Mouse (Mus musculus) left cerebral cortex, adult 2 months (tissue): ENCODE measurements around the gene Dnase1l3. TPM values are rescaled to one million over a fixed set of nuclear protein-coding genes. Genes with fewer than 3 reads are reported as not detected.

Experiments used
- DNase-seq, 2 experiments: peaks; one replicate each; pipeline ENCODE4 v3.0.0; 2021 to 2022; ENCODE audit warnings: low spot score in 2 of 2, mixed read lengths in 1 of 2; ENCODE audit errors: extremely low spot score in 1 of 2
- H3K27ac ChIP-seq: fragments of 200-600 bp; 2 replicates; pipeline ENCODE4 v1.8.1; 2022
- H3K4me3 ChIP-seq: fragments of 200-600 bp; 2 replicates; pipeline ENCODE4 v1.8.1; 2022
- CTCF ChIP-seq: fragments of 200-600 bp; IDR thresholded peaks from 2 replicates; pipeline ENCODE4 v1.8.1; 2022; ENCODE audit warnings: antibody characterized with exemption, mild to moderate bottlenecking, moderate library complexity
- intact Hi-C: fragments of 180-260 bp; cut with DNase I; formaldehyde crosslinking; loops from one replicate; pipeline ENCODE4 v1.15.1; 2025
- total RNA-seq, 2 experiments: library from RNA; stranded (reverse); gene quantifications; 2 replicates each; pipeline ENCODE4 v1.2.3; 2021

The Dnase1l3 gene
- total RNA-seq, 2 experiments from 2014 or later: 0.07 TPM; not detected in 1

DNA sequence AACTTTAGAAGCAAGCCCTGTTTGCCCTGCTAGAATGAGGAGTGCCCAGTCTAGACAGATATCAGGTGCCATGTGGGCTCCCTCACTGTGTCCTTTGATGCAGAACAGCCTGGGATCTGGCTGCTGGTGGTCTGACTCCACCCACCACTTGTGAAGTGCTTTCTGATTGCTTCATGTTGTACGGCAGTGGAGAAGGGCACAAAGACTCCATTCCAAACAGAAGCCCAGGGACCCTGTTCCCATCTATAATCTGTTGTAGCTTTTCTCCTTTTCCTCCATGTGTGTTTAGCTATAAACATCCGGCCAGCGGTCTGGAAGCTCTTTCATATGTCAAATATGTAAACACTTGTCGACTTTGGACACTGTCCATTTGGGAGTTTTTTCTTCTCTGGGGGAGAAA, 74.5 kb downstream of the Dnase1l3 start:
- DNase-seq: no peak
- TF ChIP-seq CTCF: no peak
- no peak overlapping the region for H3K4me3 ChIP-seq
- no peak overlapping the region for H3K27ac ChIP-seq
- intact Hi-C loops: loop anchor here (2.0 kb wide), 1 partner anchor 13 kb away; no protein-coding TSS in a partner anchor

DNA sequence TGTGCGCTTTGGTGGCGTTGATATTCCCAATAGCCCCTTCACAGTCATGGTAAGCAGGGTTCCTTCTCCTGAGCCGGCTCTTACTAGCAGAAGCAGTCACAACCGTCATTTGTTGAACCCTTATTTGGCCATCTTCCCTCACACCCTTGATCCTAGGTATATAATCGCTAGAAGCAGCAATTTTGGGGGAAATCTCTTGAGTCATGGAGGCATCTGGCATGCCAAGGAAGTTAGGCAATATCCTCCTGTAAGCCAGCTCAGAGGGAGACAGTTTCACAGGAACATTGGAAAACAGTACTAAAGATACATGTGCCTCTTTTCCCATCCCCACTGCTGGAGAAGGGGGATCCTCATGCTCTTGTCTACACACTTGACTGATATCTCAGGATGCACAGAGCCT, 75.1 kb downstream of the Dnase1l3 start:
- intact Hi-C loops: no loop called here
- Histone ChIP-seq H3K27ac (no peak overlapping the region), H3K4me3 (no peak overlapping the region)
- no peak for DNase-seq
- no peak for TF ChIP-seq CTCF

- no peak for DNase-seq
- intact Hi-C loops: no loop called here
- TF ChIP-seq CTCF: no peak
- H3K4me3 ChIP-seq: no peak overlapping the region
- no peak overlapping the region for H3K27ac ChIP-seq
These were observed 76.0 kb downstream of the Dnase1l3 start for GRCm38 (mm10) chr14:7918150-7918991.

Other genes with a start within 250 kb of the Dnase1l3 start
- not detected for gene Gm26661, start 203.0 kb downstream of the Dnase1l3 start, total RNA-seq
- 10 to 100 TPM; 66.0 to 68.6 TPM for gene Flnb, start 176.6 kb downstream of the Dnase1l3 start, total RNA-seq
- not detected for gene Gm45521, start 37.3 kb downstream of the Dnase1l3 start, total RNA-seq
- gene Abhd6, start 8.3 kb upstream of the Dnase1l3 start, total RNA-seq: 10 to 100 TPM; 69.2 to 78.7 TPM
- gene Rpp14, start 85.8 kb upstream of the Dnase1l3 start, total RNA-seq: 10 to 100 TPM; 32.7 to 40.2 TPM
- 10 to 100 TPM; 34.5 to 36.6 TPM for gene Pxk, start 103.6 kb upstream of the Dnase1l3 start, total RNA-seq
- 100 to 1,000 TPM; 159 to 168 TPM for gene Pdhb, start 178.5 kb upstream of the Dnase1l3 start, total RNA-seq
- gene Kctd6, start 219.6 kb upstream of the Dnase1l3 start, total RNA-seq: 10 to 100 TPM; 41.5 to 42.1 TPM